Comparison of ENCODE assay signal across 8 mouse cellular contexts in the genomic region with DNA sequence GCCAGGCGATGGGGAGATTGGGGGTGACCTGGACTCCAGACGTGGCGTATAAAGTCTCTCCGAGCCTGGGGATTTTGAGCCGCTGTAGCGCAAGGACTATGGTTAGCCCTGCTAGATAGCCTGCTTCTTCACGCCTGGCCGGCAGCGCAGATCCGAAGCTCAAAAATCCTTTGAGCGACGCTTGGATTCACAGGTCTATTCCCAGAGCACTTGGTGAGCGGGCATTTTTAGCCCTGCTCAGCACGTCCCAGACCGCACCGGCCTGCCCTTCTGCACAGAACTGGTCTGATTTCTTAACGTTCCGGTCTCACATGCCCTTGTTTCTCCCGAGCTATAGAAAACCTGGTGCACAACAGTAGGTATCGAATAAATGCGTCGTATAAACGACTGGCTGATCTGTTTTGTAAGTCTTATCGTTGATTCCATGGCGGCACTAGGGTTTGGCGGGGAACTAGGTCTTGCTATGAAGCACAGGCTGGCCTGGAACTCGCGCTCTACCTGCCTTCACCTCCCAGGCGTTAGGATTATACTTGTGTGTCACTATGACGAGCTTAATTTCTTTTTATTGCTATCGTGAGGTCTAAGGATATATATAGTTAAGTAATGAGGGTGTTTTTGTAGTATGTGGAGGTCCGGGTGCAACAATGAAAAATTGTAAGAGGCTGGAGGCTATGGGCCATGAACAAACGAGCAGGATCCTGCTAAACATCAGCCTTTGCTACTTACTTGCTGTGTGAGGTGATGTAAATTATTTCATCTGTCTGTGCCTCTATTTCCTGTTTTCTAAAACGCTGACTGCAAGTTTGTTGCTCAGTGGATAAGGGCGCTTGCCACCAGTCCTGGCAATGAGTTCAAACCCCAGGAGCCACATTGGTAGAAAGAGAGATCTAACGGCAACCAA. TPM values are rescaled to one million over a fixed set of nuclear protein-coding genes. Genes with fewer than 3 reads are reported as not detected.
DNase-seq lines count a peak whose midpoint lies in the region; ATAC-seq lines count a peak whose summit lies in the region.

No protein-coding gene starts in this region.

- H3K4me3 ChIP-seq in forebrain, embryonic 10.5 days: peak overlapping the region; percentile 97
- peak overlapping the region; percentile 91 for H3K4me3 ChIP-seq in neural tube, embryonic 12.5 days

- peak overlapping the region; percentile 99 for H3K27ac ChIP-seq in forebrain, embryonic 10.5 days
- H3K27ac ChIP-seq in neural tube, embryonic 12.5 days: 0 out of 2 replicates have a peak overlapping the region, but pooled peaks have one; percentile 11

- WGBS in forebrain, embryonic 10.5 days: 12% methylated on average over 36 of the region's 36 CpGs
- 8% methylated on average over 36 of the region's 36 CpGs for WGBS in neural tube, embryonic 12.5 days

- H3K4me2 ChIP-seq in neural tube, embryonic 12.5 days (replicated peaks): peak overlapping the region; percentile 79

- no peaks in the 10 kb centered on the region for H3K27me3 ChIP-seq in forebrain, embryonic 10.5 days (ENCODE audit: poor library complexity, severe bottlenecking)
- no peaks in the 10 kb centered on the region for H3K27me3 ChIP-seq in neural tube, embryonic 12.5 days (replicated peaks)

- no peaks in the 10 kb centered on the region for H3K36me3 ChIP-seq in forebrain, embryonic 10.5 days (replicated peaks)
- no peaks in the 10 kb centered on the region for H3K36me3 ChIP-seq in neural tube, embryonic 12.5 days

- H3K4me1 ChIP-seq in forebrain, embryonic 10.5 days: peaks cover 58% of the 10 kb centered on the region
- peaks cover 40% of the 10 kb centered on the region for H3K4me1 ChIP-seq in neural tube, embryonic 12.5 days

- 0 out of 2 replicates have a peak, but pooled peaks cover 3% of the 10 kb centered on the region for H3K9me3 ChIP-seq in forebrain, embryonic 10.5 days
- H3K9me3 ChIP-seq in neural tube, embryonic 12.5 days: no peaks in the 10 kb centered on the region

- peak overlapping the region; percentile 74 for H3K9ac ChIP-seq in neural tube, embryonic 12.5 days

- no peak for ATAC-seq in neural tube, embryonic 12.5 days (ENCODE audit: low FRiP score, low read depth)

- DNase-seq in adrenal gland, postnatal 10 days: peak; percentile 47
- no peak for DNase-seq in adrenal gland, postnatal 14 days
- peak; percentile 30 for DNase-seq in right cerebral cortex, postnatal 14 days
- no peak for DNase-seq in right cerebral cortex, postnatal 10 days (ENCODE audit: low spot score in 2 of 2)
- DNase-seq in forebrain, embryonic 10.5 days (ENCODE audit: extremely low spot score, low spot score): no peak
- DNase-seq in kidney, postnatal 4 days: peak; percentile 53 to 73
- no peak for DNase-seq in layer of hippocampus, adult 8-10 months (ENCODE audit: low spot score in 2 of 2)

RNA-seq across cellular contexts. Expression of gene Bicra, which starts 1.2 kb away (rescaled TPM):
- total RNA-seq in adrenal gland, postnatal 10 days (2021): 10 to 100 TPM in 1 of 2 experiments, 1 to 10 TPM in 1; 8.5 to 11.0 TPM
- 16.1 and 16.7 TPM in 2 replicates for total RNA-seq in adrenal gland, postnatal 14 days (2021)
- 7.0 and 7.7 TPM in 2 replicates for polyA plus RNA-seq in forebrain, embryonic 10.5 days (2016; fragmentation: Nextera tagmentation; extraction: Ambion mirVana)
- polyA plus RNA-seq in neural tube, embryonic 12.5 days (2016; fragmentation: Nextera tagmentation; extraction: Ambion mirVana): 10.1 and 10.7 TPM in 2 replicates
- total RNA-seq in layer of hippocampus, adult 8-10 months (2022): 10 to 100 TPM; 15.4 to 20.0 (median 17.2) TPM

RNA-seq across cellular contexts. Expression of gene Zfp541, which starts 12.7 kb away (rescaled TPM):
- under 1 TPM; 0.09 TPM for total RNA-seq in adrenal gland, postnatal 10 days (2021)
- 0.07 and 0.08 TPM in 2 replicates for total RNA-seq in adrenal gland, postnatal 14 days (2021)
- polyA plus RNA-seq in forebrain, embryonic 10.5 days (2016; fragmentation: Nextera tagmentation; extraction: Ambion mirVana): 0.10 TPM in 1 of 2 replicates, not detected in the other
- polyA plus RNA-seq in neural tube, embryonic 12.5 days (2016; fragmentation: Nextera tagmentation; extraction: Ambion mirVana): 0.05 TPM in 1 of 2 replicates, not detected in the other
- total RNA-seq in layer of hippocampus, adult 8-10 months (2022): under 1 TPM; 0.67 to 0.98 (median 0.84) TPM

RNA-seq across cellular contexts. Expression of gene Napa, which starts 49.3 kb away (rescaled TPM):
- 100 to 1,000 TPM; 106 to 109 TPM for total RNA-seq in adrenal gland, postnatal 10 days (2021)
- total RNA-seq in adrenal gland, postnatal 14 days (2021): 117 and 128 TPM in 2 replicates
- polyA plus RNA-seq in forebrain, embryonic 10.5 days (2016; fragmentation: Nextera tagmentation; extraction: Ambion mirVana): 169 and 171 TPM in 2 replicates
- polyA plus RNA-seq in neural tube, embryonic 12.5 days (2016; fragmentation: Nextera tagmentation; extraction: Ambion mirVana): 186 and 216 TPM in 2 replicates
- total RNA-seq in layer of hippocampus, adult 8-10 months (2022): 100 to 1,000 TPM; 289 to 306 (median 297) TPM

Comparison
In these comparisons a context has a peak if more than half of its experiments do, and no peak if none do; other contexts are left out.
1. DNase-seq: peak in adrenal gland, postnatal 10 days (single experiment), right cerebral cortex, postnatal 14 days (single experiment) and kidney, postnatal 4 days (2 of 2); none in adrenal gland, postnatal 14 days (single experiment), right cerebral cortex, postnatal 10 days (0 of 2), forebrain, embryonic 10.5 days (single experiment) and layer of hippocampus, adult 8-10 months (0 of 2).